Mouse (Mus musculus): ENCODE measurements at regions not wholly inside any gene's neighbourhood (a gene's known extent, or its start where the extent isn't known, plus 50 kb on each side); places are given as distances from the start of the nearest gene placed in this dataset.

DNA sequence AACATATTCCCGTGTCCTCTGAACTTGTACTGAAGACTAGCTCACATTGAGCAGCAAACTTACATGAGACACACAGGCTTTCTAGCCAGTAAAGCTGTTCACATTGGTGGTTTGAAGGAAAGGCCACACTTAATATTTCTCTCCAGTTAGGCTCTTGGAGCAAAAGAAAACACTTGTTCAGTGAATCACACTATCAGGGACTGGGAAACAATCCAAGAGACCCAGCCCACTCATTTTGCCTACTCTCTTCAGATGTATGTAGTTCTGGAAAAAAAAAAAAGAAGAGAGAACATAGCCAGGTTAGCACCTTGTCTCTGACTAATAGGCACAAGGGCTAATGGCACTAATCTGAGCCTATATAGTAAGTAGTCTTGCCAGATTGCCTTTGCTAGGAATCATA lies 165.9 kb downstream of the Lyplal1 start:
- TF ChIP-seq FLI1 (IDR thresholded peaks at IDR 0.05; ENCODE audit: low read length) = no peak
- no peak for TF ChIP-seq GATA1 (IDR thresholded peaks at IDR 0.05; ENCODE audit: borderline replicate concordance, low read length)

Measured in megakaryocyte, embryonic 14.5 days (primary cell).